Mouse (Mus musculus) midbrain, embryonic 12.5 days (tissue): ENCODE measurements at regions not wholly inside any gene's neighbourhood (a gene's known extent, or its start where the extent isn't known, plus 50 kb on each side); places are given as distances from the start of the nearest gene placed in this dataset.

Experiments used
- ATAC-seq: fragments of 200-750 bp; cut with Nextera tagmentation; 2 replicates; pipeline ENCODE4 v1.8.0; 2017; ENCODE audit warnings: low read depth, moderate TSS enrichment, moderate library complexity; ENCODE audit not compliant: low FRiP score
- H3K27ac ChIP-seq: fragments of 300-500 bp; sonication (generic); replicated peaks from 2 replicates; pipeline ENCODE4 v1.5.1; 2016; ENCODE audit warnings: mild to moderate bottlenecking
- H3K27me3 ChIP-seq: fragments of 300-500 bp; sonication (generic); 2 replicates; pipeline ENCODE4 v1.6.1; 2016; ENCODE audit warnings: mild to moderate bottlenecking
- H3K36me3 ChIP-seq: fragments of 300-500 bp; sonication (generic); 2 replicates; pipeline ENCODE4 v1.6.1; 2016
- H3K4me1 ChIP-seq: fragments of 300-500 bp; sonication (generic); 2 replicates; pipeline ENCODE4 v1.6.1; 2016
- H3K4me2 ChIP-seq: fragments of 300-500 bp; sonication (generic); replicated peaks from 2 replicates; pipeline ENCODE4 v1.6.1; 2016; ENCODE audit warnings: mild to moderate bottlenecking, moderate library complexity
- H3K4me3 ChIP-seq: fragments of 300-500 bp; sonication (generic); 2 replicates; pipeline ENCODE4 v1.5.1; 2016; ENCODE audit warnings: mild to moderate bottlenecking
- H3K9ac ChIP-seq: fragments of 300-500 bp; sonication (generic); replicated peaks from 2 replicates; pipeline ENCODE4 v1.6.1; 2016; ENCODE audit warnings: mild to moderate bottlenecking, moderate library complexity
- H3K9me3 ChIP-seq: fragments of 300-500 bp; sonication (generic); 2 replicates; pipeline ENCODE4 v1.6.1; 2016; ENCODE audit warnings: mild to moderate bottlenecking
- WGBS: fragments of 180-500 bp; shearing (Covaris S2); methylation state at CpG from one replicate; pipeline ENCODE4 v1.1.7; 2016; 5-methylcytosine and 5-hydroxymethylcytosine counted together

GRCm38 (mm10) chr8:90635766-90636492 is 181.3 kb downstream of the Gm19935 start:
- no peaks in the 10 kb centered on the region for H3K9me3 ChIP-seq
- H3K27ac ChIP-seq, result peak overlapping the region; percentile 35; the same call in 1 of the 2 replicates
- no peak overlapping the region for H3K4me2 ChIP-seq
- H3K4me1 ChIP-seq, result peaks cover 8% of the 10 kb centered on the region; the same call in 1 of the 2 replicates
- H3K9ac ChIP-seq, result no peak overlapping the region
- 70% methylated on average over 7 of the region's 7 CpGs for WGBS
- no peaks in the 10 kb centered on the region for H3K27me3 ChIP-seq
- H3K4me3 ChIP-seq, result no peak overlapping the region
- no peaks in the 10 kb centered on the region for H3K36me3 ChIP-seq
- peak; percentile 63 for ATAC-seq

DNA sequence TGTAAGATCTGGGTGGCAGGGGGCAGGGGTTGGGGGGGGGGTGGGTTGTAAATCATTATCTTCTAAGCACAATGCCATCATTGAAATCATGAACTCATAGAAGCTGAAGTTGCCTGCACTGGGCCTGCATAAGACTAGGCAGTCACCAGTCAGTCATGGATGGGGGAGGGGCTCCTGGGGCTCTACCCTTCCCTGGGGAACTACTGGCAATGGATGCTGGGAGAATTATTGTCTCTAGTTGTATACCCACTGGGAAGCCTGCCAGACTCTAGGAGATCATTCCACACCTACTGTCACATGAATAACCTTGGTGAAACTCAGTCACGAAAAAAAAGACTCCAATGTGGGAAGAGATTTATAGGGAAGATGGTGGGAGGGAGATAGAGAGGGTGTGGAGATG is 186.4 kb downstream of the Gm19935 start:
- no peak overlapping the region for H3K9ac ChIP-seq
- ATAC-seq, result no peak
- H3K4me2 ChIP-seq, result no peak overlapping the region
- H3K27me3 ChIP-seq, result no peaks in the 10 kb centered on the region
- no peak overlapping the region for H3K27ac ChIP-seq
- H3K36me3 ChIP-seq, result no peaks in the 10 kb centered on the region
- H3K4me1 ChIP-seq, result peaks cover 4% of the 10 kb centered on the region; the same call in 1 of the 2 replicates
- no peak overlapping the region for H3K4me3 ChIP-seq
- WGBS, result 86% methylated on average over 1 of the region's 1 CpGs
- H3K9me3 ChIP-seq, result no peaks in the 10 kb centered on the region

DNA sequence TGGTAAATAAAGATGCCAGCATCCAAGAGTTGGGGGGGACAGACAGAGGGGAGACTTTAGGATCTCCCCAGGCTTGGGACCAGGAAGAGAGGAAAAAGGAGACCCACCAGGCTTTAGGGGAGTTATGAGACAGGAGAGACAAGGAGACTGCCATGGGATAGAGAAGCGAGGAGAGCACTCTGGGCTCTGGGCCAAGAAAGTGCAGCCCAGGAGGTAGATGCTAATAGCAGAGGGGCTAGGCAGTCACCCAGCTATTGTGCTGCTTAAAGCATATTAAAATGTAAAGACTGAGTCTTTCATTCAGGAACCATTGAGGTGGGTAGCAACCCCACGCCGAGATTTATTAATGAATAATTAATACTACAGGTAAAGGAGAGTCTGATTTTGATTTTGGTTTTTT is 208.8 kb downstream of the Gm19935 start:
- 50% methylated on average over 3 of the region's 3 CpGs for WGBS
- H3K4me3 ChIP-seq, result no peak overlapping the region

GRCm38 (mm10) chr8:90600946-90601695 is 216.1 kb downstream of the Gm19935 start:
- WGBS, result 20% methylated on average over 11 of the region's 11 CpGs
- H3K27ac ChIP-seq, result no peak overlapping the region
- H3K27me3 ChIP-seq, result no peaks in the 10 kb centered on the region; the same call in 1 of the 2 replicates
- H3K4me3 ChIP-seq, result no peak overlapping the region
- no peak for ATAC-seq
- 0 out of 2 replicates have a peak, but pooled peaks cover 3% of the 10 kb centered on the region for H3K9me3 ChIP-seq
- H3K9ac ChIP-seq, result no peak overlapping the region
- H3K4me2 ChIP-seq, result no peak overlapping the region
- no peaks in the 10 kb centered on the region for H3K36me3 ChIP-seq
- peaks cover 6% of the 10 kb centered on the region; the same call in 1 of the 2 replicates for H3K4me1 ChIP-seq

More for the DNA sequence above, 208.8 kb downstream of the Gm19935 start:
- no peak for ATAC-seq
- no peaks in the 10 kb centered on the region for H3K36me3 ChIP-seq
- H3K9me3 ChIP-seq, result no peaks in the 10 kb centered on the region
- no peak overlapping the region for H3K4me2 ChIP-seq
- H3K27me3 ChIP-seq, result no peaks in the 10 kb centered on the region
- no peak overlapping the region for H3K27ac ChIP-seq
- H3K4me1 ChIP-seq, result peaks cover 5% of the 10 kb centered on the region; the same call in 1 of the 2 replicates
- H3K9ac ChIP-seq, result no peak overlapping the region

DNA sequence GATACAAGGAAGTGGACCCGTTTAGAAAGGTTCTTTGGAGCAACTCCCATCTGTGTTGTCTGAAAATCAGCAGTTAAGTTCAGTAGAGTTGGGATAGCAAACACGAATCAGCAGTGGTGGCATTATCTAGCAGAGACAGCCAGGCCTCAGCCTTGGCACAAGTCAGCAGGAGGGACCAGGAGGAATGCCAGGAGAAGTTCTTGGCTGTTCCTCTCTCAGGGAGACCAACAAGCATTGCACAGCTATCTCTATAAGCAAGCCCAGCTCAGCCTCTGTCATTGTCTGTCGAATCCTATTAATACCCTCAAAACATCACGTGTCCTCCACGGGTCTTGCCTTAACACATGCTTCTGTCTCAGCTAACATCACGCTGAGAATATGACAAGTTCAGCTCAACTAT is 219.8 kb downstream of the Gm19935 start:
- no peak for ATAC-seq
- H3K9me3 ChIP-seq, result 0 out of 2 replicates have a peak, but pooled peaks cover 3% of the 10 kb centered on the region
- no peak overlapping the region for H3K9ac ChIP-seq

GRCm38 (mm10) chr8:90579426-90579825 is 231.3 kb upstream of the Tox3 start:
- Histone ChIP-seq H3K9ac (no peak overlapping the region), H3K4me2 (no peak overlapping the region), H3K4me1 (0 out of 2 replicates have a peak, but pooled peaks cover 10% of the 10 kb centered on the region), H3K27ac (no peak overlapping the region), H3K4me3 (no peak overlapping the region), H3K9me3 (no peaks in the 10 kb centered on the region), H3K36me3 (no peaks in the 10 kb centered on the region), H3K27me3 (no peaks in the 10 kb centered on the region)
- ATAC-seq, result no peak
- 85% methylated on average over 4 of the region's 4 CpGs for WGBS

More for the DNA sequence above, 219.8 kb downstream of the Gm19935 start:
- no peak overlapping the region for H3K27ac ChIP-seq
- 93% methylated on average over 6 of the region's 6 CpGs for WGBS
- no peaks in the 10 kb centered on the region for H3K36me3 ChIP-seq
- no peaks in the 10 kb centered on the region; the same call in 1 of the 2 replicates for H3K27me3 ChIP-seq
- H3K4me3 ChIP-seq, result no peak overlapping the region
- no peak overlapping the region for H3K4me2 ChIP-seq
- peaks cover 6% of the 10 kb centered on the region; the same call in 1 of the 2 replicates for H3K4me1 ChIP-seq

DNA sequence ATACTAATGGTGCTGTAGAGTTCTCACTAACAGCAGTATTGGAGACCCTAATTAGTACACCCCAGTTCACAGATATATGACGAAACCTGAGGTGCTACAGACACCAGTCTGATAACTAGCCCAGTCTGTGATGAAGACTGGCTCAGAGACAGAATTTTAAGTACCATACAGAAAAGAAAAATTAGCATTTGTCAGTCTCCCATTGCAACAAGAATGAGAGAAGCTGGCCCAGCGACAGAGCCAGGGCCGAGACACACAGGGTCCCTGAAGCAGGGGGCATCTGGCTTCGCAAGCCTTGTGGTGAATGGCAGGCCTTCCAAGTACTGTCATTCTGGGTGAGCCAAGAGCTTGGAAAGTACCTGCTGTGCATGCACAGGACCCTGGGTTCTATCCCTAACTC is 228.8 kb upstream of the Tox3 start:
- ATAC-seq, result no peak
- H3K4me1 ChIP-seq, result 0 out of 2 replicates have a peak, but pooled peaks cover 10% of the 10 kb centered on the region
- no peak overlapping the region for H3K9ac ChIP-seq
- no peak overlapping the region for H3K4me3 ChIP-seq
- no peak overlapping the region for H3K4me2 ChIP-seq
- 73% methylated on average over 4 of the region's 4 CpGs for WGBS
- no peaks in the 10 kb centered on the region for H3K36me3 ChIP-seq
- no peaks in the 10 kb centered on the region for H3K9me3 ChIP-seq
- H3K27ac ChIP-seq, result no peak overlapping the region
- H3K27me3 ChIP-seq, result no peaks in the 10 kb centered on the region

- H3K9ac ChIP-seq, result no peak overlapping the region
- ATAC-seq, result no peak
- H3K27ac ChIP-seq, result no peak overlapping the region
- H3K36me3 ChIP-seq, result no peaks in the 10 kb centered on the region
- 0 out of 2 replicates have a peak, but pooled peaks cover 10% of the 10 kb centered on the region for H3K4me1 ChIP-seq
- H3K27me3 ChIP-seq, result no peaks in the 10 kb centered on the region
- no peaks in the 10 kb centered on the region for H3K9me3 ChIP-seq
- H3K4me3 ChIP-seq, result no peak overlapping the region
- no peak overlapping the region for H3K4me2 ChIP-seq
- WGBS, result 74% methylated on average over 3 of the region's 3 CpGs
Observed at GRCm38 (mm10) chr8:90574676-90575075, 226.5 kb upstream of the Tox3 start.

DNA sequence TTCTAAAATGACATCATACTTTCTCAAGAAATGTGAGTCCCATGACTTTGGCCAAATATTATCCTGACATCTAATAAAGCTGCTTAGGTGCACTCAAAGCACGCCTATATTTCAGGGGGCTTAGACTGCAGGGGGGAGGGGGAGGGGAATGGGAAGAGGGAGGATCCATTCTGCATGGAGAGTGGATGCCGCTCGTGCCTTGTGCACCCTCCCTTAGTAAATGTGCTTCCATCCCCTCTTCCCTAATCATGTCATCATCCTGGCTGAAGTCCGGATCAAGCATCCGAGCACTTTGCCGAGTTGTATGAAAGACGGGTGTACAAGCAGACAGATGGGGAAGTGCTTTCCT is 207.9 kb upstream of the Tox3 start:
- no peaks in the 10 kb centered on the region for H3K27me3 ChIP-seq
- WGBS, result 75% methylated on average over 7 of the region's 7 CpGs
- no peak for ATAC-seq

DNA sequence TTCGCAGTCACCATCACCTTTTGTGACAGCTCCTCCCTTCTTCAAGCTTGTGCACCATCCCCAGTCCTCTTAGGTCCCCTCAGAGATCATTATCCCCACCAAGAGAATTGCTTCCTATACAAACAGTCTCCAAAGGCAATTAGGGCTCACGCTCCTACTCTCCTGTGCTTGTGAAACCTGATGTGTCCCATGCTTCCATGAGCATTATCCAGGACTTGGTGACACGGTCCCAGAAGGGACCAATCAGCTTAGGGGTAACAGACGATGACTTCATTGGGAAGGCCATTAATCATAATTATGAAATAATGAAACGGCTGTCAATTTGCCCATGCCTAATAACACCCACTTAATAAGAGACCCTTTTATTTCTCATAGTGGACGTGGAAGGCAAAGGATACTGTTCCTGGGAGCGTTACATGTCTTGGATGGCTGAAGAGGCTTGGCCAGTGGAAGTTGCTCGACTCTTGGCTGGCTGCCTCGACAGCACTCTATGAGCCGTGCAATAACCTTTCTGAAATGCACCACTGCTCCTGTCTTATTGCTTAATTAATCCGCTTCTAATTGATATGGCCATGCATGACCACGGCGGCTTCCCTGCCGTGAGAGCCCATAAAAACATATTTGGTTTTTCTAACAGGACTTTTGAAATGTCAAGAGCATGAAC is 207.4 kb upstream of the Tox3 start:
- H3K27ac ChIP-seq, result no peak overlapping the region
- H3K9me3 ChIP-seq, result no peaks in the 10 kb centered on the region
- no peaks in the 10 kb centered on the region for H3K27me3 ChIP-seq
- WGBS, result 84% methylated on average over 14 of the region's 14 CpGs
- no peak overlapping the region for H3K4me3 ChIP-seq
- H3K36me3 ChIP-seq, result no peaks in the 10 kb centered on the region
- ATAC-seq, result no peak
- H3K9ac ChIP-seq, result no peak overlapping the region
- no peaks in the 10 kb centered on the region for H3K4me1 ChIP-seq
- H3K4me2 ChIP-seq, result no peak overlapping the region

More for the DNA sequence above, 207.9 kb upstream of the Tox3 start:
- H3K4me3 ChIP-seq, result no peak overlapping the region
- no peaks in the 10 kb centered on the region for H3K9me3 ChIP-seq
- H3K9ac ChIP-seq, result no peak overlapping the region
- no peak overlapping the region for H3K27ac ChIP-seq
- H3K4me2 ChIP-seq, result no peak overlapping the region
- H3K36me3 ChIP-seq, result no peaks in the 10 kb centered on the region
- no peaks in the 10 kb centered on the region for H3K4me1 ChIP-seq

GRCm38 (mm10) chr8:90547276-90547675 is 199.1 kb upstream of the Tox3 start:
- ATAC-seq, result no peak
- Histone ChIP-seq H3K9ac (no peak overlapping the region), H3K36me3 (no peaks in the 10 kb centered on the region), H3K27ac (no peak overlapping the region), H3K4me2 (no peak overlapping the region), H3K4me3 (no peak overlapping the region), H3K9me3 (no peaks in the 10 kb centered on the region), H3K4me1 (peaks cover 5% of the 10 kb centered on the region; the same call in 1 of the 2 replicates), H3K27me3 (no peaks in the 10 kb centered on the region)
- 85% methylated on average over 3 of the region's 3 CpGs for WGBS

DNA sequence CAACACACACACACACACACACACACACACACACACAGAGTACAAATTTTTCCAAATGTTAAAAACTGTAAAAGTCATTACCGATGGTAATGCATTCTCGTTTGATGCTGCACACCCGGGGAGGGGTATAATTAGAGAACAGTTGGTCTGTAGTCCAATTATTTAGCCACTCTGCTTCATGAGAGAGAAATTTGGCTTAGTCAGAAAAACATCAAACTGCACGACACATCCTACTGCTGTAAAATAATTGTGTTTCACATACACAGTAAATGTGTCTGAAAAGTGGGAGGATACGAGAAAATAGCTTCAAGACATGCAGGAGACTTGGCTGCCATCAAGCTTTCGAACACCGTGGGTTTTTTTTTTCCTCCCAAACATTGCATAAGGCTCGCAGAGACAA is 194.5 kb upstream of the Tox3 start:
- 68% methylated on average over 8 of the region's 8 CpGs for WGBS

More for the DNA sequence above, 194.5 kb upstream of the Tox3 start:
- H3K4me2 ChIP-seq, result no peak overlapping the region
- no peak overlapping the region for H3K9ac ChIP-seq
- H3K27ac ChIP-seq, result no peak overlapping the region
- no peaks in the 10 kb centered on the region for H3K9me3 ChIP-seq
- no peaks in the 10 kb centered on the region for H3K36me3 ChIP-seq
- H3K4me3 ChIP-seq, result no peak overlapping the region
- no peak for ATAC-seq
- H3K4me1 ChIP-seq, result peaks cover 5% of the 10 kb centered on the region; the same call in 1 of the 2 replicates
- H3K27me3 ChIP-seq, result no peaks in the 10 kb centered on the region
